25 mouse cellular contexts compared by ENCODE assay signal in the genomic region with DNA sequence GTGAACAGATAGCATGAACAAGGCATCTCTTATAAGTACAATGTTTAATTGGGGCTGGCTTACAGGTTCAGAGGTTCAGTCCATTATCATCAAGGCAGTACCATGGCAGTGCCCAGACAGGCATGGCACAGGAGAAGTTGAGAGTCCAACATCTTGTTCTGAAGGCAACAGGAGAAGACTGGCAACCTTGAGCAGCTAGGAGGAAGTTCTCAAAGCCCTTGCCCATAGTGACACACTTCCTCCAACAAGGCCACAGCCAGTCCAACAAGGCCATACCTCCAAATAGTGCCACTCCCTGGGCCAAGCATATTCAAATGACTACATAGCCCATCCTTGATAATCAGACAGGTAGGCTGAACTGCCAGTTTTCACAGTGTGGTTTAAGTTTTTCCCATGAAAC.
DNase-seq lines count a peak whose midpoint lies in the region; ATAC-seq and TF ChIP-seq lines count a peak whose summit lies in the region.
"Had no signal": no experiment of that assay in that cellular context is flagged by ENCODE, and none has a peak within 500 bp of the region (broad histone marks: within the 10 kb centered on the region; RNA-seq: fewer than 3 reads in every experiment).

No protein-coding gene starts in this region.

- no peak for TF ChIP-seq CTCF in midbrain, postnatal 0 days (IDR thresholded peaks at IDR 0.05)

- H3K27ac ChIP-seq in liver, embryonic 11.5 days (ENCODE audit: low read depth, low read length) = no peak overlapping the region
- H3K27ac ChIP-seq in liver, embryonic 12.5 days = no peak overlapping the region
- H3K27ac ChIP-seq in midbrain, postnatal 0 days (ENCODE audit: low read depth, low read length) = no peak overlapping the region
- H3K27ac ChIP-seq: forebrain, embryonic 10.5 days; forebrain, embryonic 13.5 days; heart, embryonic 15.5 days; hindbrain, embryonic 14.5 days; hindbrain, postnatal 0 days had no signal

- no peak overlapping the region for H3K4me3 ChIP-seq in liver, embryonic 11.5 days (ENCODE audit: low read depth, low read length)
- no peak overlapping the region for H3K4me3 ChIP-seq in liver, embryonic 12.5 days
- no peak overlapping the region for H3K4me3 ChIP-seq in midbrain, postnatal 0 days (ENCODE audit: low read depth, low read length)
- H3K4me3 ChIP-seq: forebrain, embryonic 10.5 days; forebrain, embryonic 13.5 days; heart, embryonic 12.5 days; heart, embryonic 15.5 days had no signal

- H3K4me2 ChIP-seq in liver, embryonic 11.5 days = no peak overlapping the region
- no peak overlapping the region for H3K4me2 ChIP-seq in liver, embryonic 12.5 days
- H3K4me2 ChIP-seq in midbrain, postnatal 0 days (ENCODE audit: low read depth, low read length, poor library complexity, severe bottlenecking) = no peak overlapping the region
- H3K4me2 ChIP-seq: forebrain, embryonic 13.5 days; heart, embryonic 12.5 days; heart, embryonic 15.5 days; hindbrain, embryonic 14.5 days had no signal

- no peaks in the 10 kb centered on the region for H3K9me3 ChIP-seq in liver, embryonic 11.5 days (ENCODE audit: control insufficient read depth, low read length)
- no peaks in the 10 kb centered on the region for H3K9me3 ChIP-seq in liver, embryonic 12.5 days (replicated peaks)
- no peaks in the 10 kb centered on the region for H3K9me3 ChIP-seq in midbrain, postnatal 0 days (ENCODE audit: low read length)
- H3K9me3 ChIP-seq: forebrain, embryonic 10.5 days; forebrain, embryonic 13.5 days; heart, embryonic 12.5 days; heart, embryonic 15.5 days had no signal

- no peaks in the 10 kb centered on the region for H3K36me3 ChIP-seq in liver, embryonic 11.5 days (ENCODE audit: control insufficient read depth, insufficient read depth, low read length)
- H3K36me3 ChIP-seq in liver, embryonic 12.5 days = no peaks in the 10 kb centered on the region
- H3K36me3 ChIP-seq in midbrain, postnatal 0 days (ENCODE audit: insufficient read depth, low read length) = no peaks in the 10 kb centered on the region
- H3K36me3 ChIP-seq: forebrain, embryonic 10.5 days; heart, embryonic 12.5 days; heart, embryonic 15.5 days had no signal

- DNase-seq in heart, adult 11 months = peak; percentile 72
- no peak for DNase-seq in heart, postnatal 4 days
- DNase-seq in liver, embryonic 11.5 days (ENCODE audit: low spot score) = peak; percentile 11
- no peak for DNase-seq in left cerebral cortex, postnatal 10 days (ENCODE audit: extremely low spot score in 1 of 2, low spot score in 2 of 2)
- no peak for DNase-seq in midbrain, postnatal 0 days (ENCODE audit: low spot score)
- DNase-seq: adrenal gland, adult 8-10 months; adrenal gland, postnatal 25 days; cerebellum, adult 18-20 months; cerebellum, adult 9-11 months; cerebellum, postnatal 25 days; gastrocnemius, postnatal 10 days; gastrocnemius, postnatal 36 days; heart, adult 18-20 months; heart, postnatal 10 days; heart, postnatal 36 days had no signal

- ATAC-seq in liver, embryonic 11.5 days (replicated peaks; ENCODE audit: low FRiP score) = no peak
- ATAC-seq in liver, embryonic 12.5 days = no peak
- 0 out of 2 replicates have a peak, but pooled peaks have one; percentile 38 for ATAC-seq in neutrophil, adult 5-6 weeks (ENCODE audit: extremely low read depth, insufficient number of reproducible peaks, low FRiP score, poor library complexity, severe bottlenecking)
- ATAC-seq in midbrain, postnatal 0 days (ENCODE audit: low FRiP score) = no peak
- ATAC-seq: activated CD4-positive, CD25-positive, alpha-beta regulatory T cell, adult 4 months; forebrain, embryonic 13.5 days; forebrain, embryonic 16.5 days; hindbrain, postnatal 0 days had no signal

- H3K9ac ChIP-seq in liver, embryonic 11.5 days (ENCODE audit: low read depth, low read length) = no peak overlapping the region
- H3K9ac ChIP-seq in liver, embryonic 12.5 days = no peak overlapping the region
- no peak overlapping the region for H3K9ac ChIP-seq in midbrain, postnatal 0 days (replicated peaks; ENCODE audit: low read length, poor library complexity, severe bottlenecking)
- H3K9ac ChIP-seq: forebrain, embryonic 13.5 days; heart, embryonic 12.5 days; heart, embryonic 15.5 days; hindbrain, embryonic 14.5 days had no signal

- no peaks in the 10 kb centered on the region for H3K27me3 ChIP-seq in liver, embryonic 11.5 days (replicated peaks; ENCODE audit: control insufficient read depth, insufficient read depth, low read length)
- no peaks in the 10 kb centered on the region for H3K27me3 ChIP-seq in liver, embryonic 12.5 days (replicated peaks)
- H3K27me3 ChIP-seq in midbrain, postnatal 0 days (ENCODE audit: insufficient read depth, low read length) = no peaks in the 10 kb centered on the region
- H3K27me3 ChIP-seq: forebrain, embryonic 13.5 days; heart, embryonic 12.5 days; heart, embryonic 15.5 days had no signal

- no peaks in the 10 kb centered on the region for H3K4me1 ChIP-seq in liver, embryonic 11.5 days (replicated peaks; ENCODE audit: control insufficient read depth, insufficient read depth, low read length)
- no peaks in the 10 kb centered on the region for H3K4me1 ChIP-seq in liver, embryonic 12.5 days
- H3K4me1 ChIP-seq in midbrain, postnatal 0 days (ENCODE audit: insufficient read depth, low read length) = no peaks in the 10 kb centered on the region; the same call in 1 of the 2 replicates

- intact Hi-C loops in left cerebral cortex, postnatal 10 days (cut with DNase I) = no loop called here

Comparison
In these comparisons a context has a peak if more than half of its experiments do, and no peak if none do; other contexts are left out.
1. DNase-seq: peak in heart, adult 11 months (single experiment) and liver, embryonic 11.5 days (single experiment); none in heart, postnatal 4 days (single experiment), left cerebral cortex, postnatal 10 days (0 of 2) and midbrain, postnatal 0 days (single experiment).